8 mouse cellular contexts compared by ENCODE assay signal in genomic region chr5:144100149-144100935, GRCm38 (mm10). TPM values are rescaled to one million over a fixed set of nuclear protein-coding genes. Genes with fewer than 3 reads are reported as not detected.
DNase-seq lines count a peak whose midpoint lies in the region; ATAC-seq and TF ChIP-seq lines count a peak whose summit lies in the region.

Gene Lmtk2, plus strand, starts transcription at chr5:144100436.

- H3K9ac ChIP-seq in CH12.LX (ENCODE audit: insufficient read depth, low read depth) = peak within 1 kb of the TSS; percentile 72
- H3K9ac ChIP-seq in forebrain, embryonic 12.5 days = peak within 1 kb of the TSS; percentile 93
- peak within 1 kb of the TSS; percentile 82 for H3K9ac ChIP-seq in heart, postnatal 0 days (replicated peaks; ENCODE audit: low read depth, low read length)
- peak within 1 kb of the TSS; percentile 94 for H3K9ac ChIP-seq in liver, embryonic 16.5 days (ENCODE audit: low read depth, low read length)
- peak within 1 kb of the TSS; percentile 97 for H3K9ac ChIP-seq in neural tube, embryonic 13.5 days

- peak; percentile 100 for ATAC-seq in forebrain, embryonic 12.5 days (ENCODE audit: low FRiP score)
- ATAC-seq in heart, postnatal 0 days (ENCODE audit: insufficient read depth, low read depth) = peak; percentile 100
- ATAC-seq in liver, embryonic 16.5 days (ENCODE audit: low read depth) = peak; percentile 99
- peak; percentile 100 for ATAC-seq in neural tube, embryonic 13.5 days (ENCODE audit: low read depth)

- peaks cover 11% of the 10 kb centered on the region for H3K27me3 ChIP-seq in CH12.LX (replicated peaks)
- H3K27me3 ChIP-seq in forebrain, embryonic 12.5 days = 0 out of 2 replicates have a peak, but pooled peaks cover 2% of the 10 kb centered on the region
- H3K27me3 ChIP-seq in heart, postnatal 0 days (ENCODE audit: control insufficient read depth, insufficient read depth, low read length) = 0 out of 2 replicates have a peak, but pooled peaks cover 2% of the 10 kb centered on the region
- peaks cover 24% of the 10 kb centered on the region for H3K27me3 ChIP-seq in liver, embryonic 16.5 days (ENCODE audit: control insufficient read depth, insufficient read depth, low read depth, low read length)
- 0 out of 2 replicates have a peak, but pooled peaks cover 3% of the 10 kb centered on the region for H3K27me3 ChIP-seq in neural tube, embryonic 13.5 days
- H3K27me3 ChIP-seq in testis, adult 2 months (ENCODE audit: control insufficient read depth, insufficient read depth, low read length) = no peaks in the 10 kb centered on the region

- no peak within 1 kb of the TSS for H3K27ac ChIP-seq in CH12.LX (ENCODE audit: insufficient read depth, low read depth)
- peak within 1 kb of the TSS; percentile 91 for H3K27ac ChIP-seq in forebrain, embryonic 12.5 days
- peak within 1 kb of the TSS; percentile 79 for H3K27ac ChIP-seq in heart, postnatal 0 days (ENCODE audit: low read depth)
- H3K27ac ChIP-seq in liver, embryonic 16.5 days (ENCODE audit: low read length) = peak within 1 kb of the TSS; percentile 76
- peak within 1 kb of the TSS; percentile 94 for H3K27ac ChIP-seq in neural tube, embryonic 13.5 days (replicated peaks)
- H3K27ac ChIP-seq in testis, adult 2 months (ENCODE audit: control insufficient read depth, insufficient read depth, low read depth, low read length) = peak within 1 kb of the TSS; percentile 91

- peak; percentile 93 for DNase-seq in CH12.LX (ENCODE audit: extremely low read depth)
- DNase-seq in c-Kit-positive CD71-positive TER-119-negative erythroid progenitor cells, embryonic 14.5 days (ENCODE audit: low read depth) = peak; percentile 89
- DNase-seq in heart, postnatal 0 days (ENCODE audit: low spot score) = peak; percentile 97
- peak; percentile 99 for DNase-seq in kidney, postnatal 4 days

- under 1% methylated on average over 66 of the region's 90 CpGs for WGBS in forebrain, embryonic 12.5 days
- under 1% methylated on average over 73 of the region's 90 CpGs for WGBS in heart, postnatal 0 days
- under 1% methylated on average over 86 of the region's 90 CpGs for WGBS in liver, embryonic 16.5 days (ENCODE audit: insufficient replicate concordance)
- WGBS in neural tube, embryonic 13.5 days = under 1% methylated on average over 86 of the region's 90 CpGs

- no peak for TF ChIP-seq EP300 in CH12.LX (IDR thresholded peaks at IDR 0.05; ENCODE audit: low read length)
- TF ChIP-seq EP300 in heart, postnatal 0 days (IDR thresholded peaks at IDR 0.05; ENCODE audit: low read depth) = no peak

- H3K4me1 ChIP-seq in CH12.LX (ENCODE audit: control insufficient read depth in 1 of 2, insufficient read depth in 2 of 2) = peaks cover 0 to 22% of the 10 kb centered on the region in 2 experiments; a peak in 2 of 4 replicates
- H3K4me1 ChIP-seq in forebrain, embryonic 12.5 days = peaks cover 11% of the 10 kb centered on the region
- peaks cover 17% of the 10 kb centered on the region for H3K4me1 ChIP-seq in heart, postnatal 0 days (ENCODE audit: control insufficient read depth, insufficient read depth)
- peaks cover 21% of the 10 kb centered on the region for H3K4me1 ChIP-seq in liver, embryonic 16.5 days (ENCODE audit: control insufficient read depth, low read depth, low read length)
- H3K4me1 ChIP-seq in neural tube, embryonic 13.5 days (replicated peaks) = peaks cover 16% of the 10 kb centered on the region
- H3K4me1 ChIP-seq in testis, adult 2 months (ENCODE audit: control insufficient read depth, insufficient read depth, low read length) = peaks cover 8% of the 10 kb centered on the region

- in situ Hi-C loops in CH12.LX (cut with MboI; ENCODE audit: low pct_ligation_motif_present, low pct_unique_long_range_greater_than_20kb, low sequenced_read_pairs) = no loop called here

- dilution Hi-C loops in CH12.LX (cut with MboI; ENCODE audit: extremely low pct_ligation_motif_present, extremely low pct_unique_long_range_greater_than_20kb, low sequenced_read_pairs) = no loop called here

- H3K4me2 ChIP-seq in CH12.LX (ENCODE audit: insufficient read depth, low read depth, poor library complexity, severe bottlenecking) = peak within 1 kb of the TSS; percentile 58
- H3K4me2 ChIP-seq in forebrain, embryonic 12.5 days = peak within 1 kb of the TSS; percentile 73
- peak within 1 kb of the TSS; percentile 81 for H3K4me2 ChIP-seq in heart, postnatal 0 days (ENCODE audit: low read depth, low read length)
- peak within 1 kb of the TSS; percentile 79 for H3K4me2 ChIP-seq in liver, embryonic 16.5 days (ENCODE audit: low read depth, low read length)
- H3K4me2 ChIP-seq in neural tube, embryonic 13.5 days = peak within 1 kb of the TSS; percentile 68

- TF ChIP-seq RAD21 in CH12.LX (IDR thresholded peaks at IDR 0.05; ENCODE audit: low read depth, low read length) = peak; percentile 42

- H3K9me3 ChIP-seq in CH12.LX (replicated peaks; ENCODE audit: low read length) = no peaks in the 10 kb centered on the region
- no peaks in the 10 kb centered on the region for H3K9me3 ChIP-seq in forebrain, embryonic 12.5 days
- no peaks in the 10 kb centered on the region for H3K9me3 ChIP-seq in heart, postnatal 0 days (replicated peaks; ENCODE audit: control insufficient read depth, low read length)
- H3K9me3 ChIP-seq in liver, embryonic 16.5 days (replicated peaks; ENCODE audit: control insufficient read depth, low read length) = no peaks in the 10 kb centered on the region
- no peaks in the 10 kb centered on the region for H3K9me3 ChIP-seq in neural tube, embryonic 13.5 days

- H3K4me3 ChIP-seq in CH12.LX (replicated peaks in 1 of 3; ENCODE audit: low read depth in 2 of 3, low read length in 2 of 3, poor library complexity in 1 of 3) = peak within 1 kb of the TSS; percentile 57 to 95 (median 90)
- H3K4me3 ChIP-seq in forebrain, embryonic 12.5 days (replicated peaks) = peak within 1 kb of the TSS; percentile 100
- peak within 1 kb of the TSS; percentile 87 for H3K4me3 ChIP-seq in heart, postnatal 0 days (ENCODE audit: low read depth, low read length)
- peak within 1 kb of the TSS; percentile 94 for H3K4me3 ChIP-seq in liver, embryonic 16.5 days (ENCODE audit: low read depth, low read length)
- H3K4me3 ChIP-seq in neural tube, embryonic 13.5 days = peak within 1 kb of the TSS; percentile 98
- H3K4me3 ChIP-seq in testis, adult 2 months (ENCODE audit: control insufficient read depth, low read depth, low read length) = peak within 1 kb of the TSS; percentile 96

- TF ChIP-seq CTCF in CH12.LX (conservative IDR thresholded peaks at IDR 0.05 in 1 of 2, IDR thresholded peaks at IDR 0.05 in 1 of 2; ENCODE audit: low read depth in 2 of 2, low read length in 2 of 2) = peak; percentile 27 to 88; a peak in 3 of 4 replicates
- peak; percentile 96 for TF ChIP-seq CTCF in heart, postnatal 0 days (IDR thresholded peaks at IDR 0.05; ENCODE audit: low read depth)
- peak; percentile 76 for TF ChIP-seq CTCF in testis, adult 2 months (IDR thresholded peaks at IDR 0.05; ENCODE audit: control insufficient read depth, insufficient read depth, insufficient replicate concordance, low read depth, low read length)

- H3K79me2 ChIP-seq in CH12.LX (replicated peaks; ENCODE audit: control insufficient read depth, extremely low read depth, insufficient read depth, poor library complexity, severe bottlenecking) = peaks cover 14% of the 10 kb centered on the region

- H3K36me3 ChIP-seq in CH12.LX (replicated peaks in 1 of 2; ENCODE audit: control insufficient read depth in 1 of 2, insufficient read depth in 1 of 2, low read length in 1 of 2) = peaks cover 0 to 5% of the 10 kb centered on the region in 2 experiments
- H3K36me3 ChIP-seq in forebrain, embryonic 12.5 days (replicated peaks) = no peaks in the 10 kb centered on the region
- H3K36me3 ChIP-seq in heart, postnatal 0 days (replicated peaks; ENCODE audit: control insufficient read depth, insufficient read depth, low read length) = no peaks in the 10 kb centered on the region
- no peaks in the 10 kb centered on the region for H3K36me3 ChIP-seq in liver, embryonic 16.5 days (ENCODE audit: control insufficient read depth, insufficient read depth)
- H3K36me3 ChIP-seq in neural tube, embryonic 13.5 days = no peaks in the 10 kb centered on the region
- no peaks in the 10 kb centered on the region for H3K36me3 ChIP-seq in testis, adult 2 months (ENCODE audit: control insufficient read depth, insufficient read depth, low read length)

- peak; percentile 83 for TF ChIP-seq POLR2A in CH12.LX (IDR thresholded peaks at IDR 0.05; ENCODE audit: low read depth, low read length)
- peak; percentile 96 for TF ChIP-seq POLR2A in testis, adult 2 months (IDR thresholded peaks at IDR 0.05; ENCODE audit: control insufficient read depth, low read depth, low read length)

TF ChIP-seq in CH12.LX, 34 proteins besides CTCF, POLR2A, EP300 and RAD21 (continues in another document):
- peak; percentile 49; the same call in 1 of the 2 replicates for TF ChIP-seq NRF1 (IDR thresholded peaks at IDR 0.05; ENCODE audit: low read depth, low read length)
- peak; percentile 60 for TF ChIP-seq MEF2A (IDR thresholded peaks at IDR 0.05; ENCODE audit: borderline replicate concordance, low read depth, low read length)
- 0 out of 2 replicates have a peak, but pooled peaks have one; percentile 48 for TF ChIP-seq UBTF (IDR thresholded peaks at IDR 0.05; ENCODE audit: low read depth, low read length)
- TF ChIP-seq TCF12 (IDR thresholded peaks at IDR 0.05; ENCODE audit: low read depth, low read length) = peak; percentile 62; the same call in 1 of the 2 replicates
- no peak for TF ChIP-seq MAFK (IDR thresholded peaks at IDR 0.05; ENCODE audit: insufficient replicate concordance, low read length)
- 0 out of 2 replicates have a peak, but pooled peaks have one; percentile 38 for TF ChIP-seq MYC (IDR thresholded peaks at IDR 0.05; ENCODE audit: low read depth, low read length)
- TF ChIP-seq NELFE (IDR thresholded peaks at IDR 0.05; ENCODE audit: low read depth, low read length) = peak; percentile 55; the same call in 1 of the 2 replicates
- TF ChIP-seq SMC3 (IDR thresholded peaks at IDR 0.05; ENCODE audit: low read depth, low read length) = peak; percentile 79
- peak; percentile 27 for TF ChIP-seq CHD2 (IDR thresholded peaks at IDR 0.05; ENCODE audit: low read length)
- TF ChIP-seq ZMIZ1 (IDR thresholded peaks at IDR 0.05; ENCODE audit: low read depth, low read length) = 0 out of 2 replicates have a peak, but pooled peaks have one; percentile 57
- TF ChIP-seq MAZ (IDR thresholded peaks at IDR 0.05; ENCODE audit: low read depth, low read length) = peak; percentile 70; the same call in 1 of the 2 replicates

RNA-seq across cellular contexts. Expression of gene Lmtk2, which starts in this region (rescaled TPM):
- total RNA-seq in CH12.LX (2012; rRNA removed) (9.4 and 10.1 TPM in 2 replicates), CH12.LX (2014; rRNA removed) (5.7 and 5.9 TPM in 2 replicates)
- polyA plus RNA-seq in CH12.LX (2012; ENCODE audit: insufficient read length, low read depth) = 4.3 and 5.1 TPM in 2 replicates
- polyA plus RNA-seq in forebrain, embryonic 12.5 days (2016; fragmentation: Nextera tagmentation; extraction: Ambion mirVana) = 9.5 and 10.3 TPM in 2 replicates
- 19.5 and 23.2 TPM in 2 replicates for total RNA-seq in heart, postnatal 0 days (2014; rRNA removed; ENCODE audit: low replicate concordance)
- polyA plus RNA-seq in heart, postnatal 0 days (2015; fragmentation: Nextera tagmentation; extraction: Ambion mirVana) = 2.2 and 2.5 TPM in 2 replicates
- polyA plus RNA-seq in liver, embryonic 16.5 days (2015; fragmentation: Nextera tagmentation; extraction: Ambion mirVana) = 1.9 and 2.3 TPM in 2 replicates
- polyA plus RNA-seq in neural tube, embryonic 13.5 days (2015; fragmentation: Nextera tagmentation; extraction: Ambion mirVana) = 7.1 and 7.4 TPM in 2 replicates
- 10.4 and 11.3 TPM in 2 replicates for polyA plus RNA-seq in testis, adult 2 months (2012; rRNA removed)
